15 mouse cellular contexts compared by ENCODE assay signal in the genomic region with DNA sequence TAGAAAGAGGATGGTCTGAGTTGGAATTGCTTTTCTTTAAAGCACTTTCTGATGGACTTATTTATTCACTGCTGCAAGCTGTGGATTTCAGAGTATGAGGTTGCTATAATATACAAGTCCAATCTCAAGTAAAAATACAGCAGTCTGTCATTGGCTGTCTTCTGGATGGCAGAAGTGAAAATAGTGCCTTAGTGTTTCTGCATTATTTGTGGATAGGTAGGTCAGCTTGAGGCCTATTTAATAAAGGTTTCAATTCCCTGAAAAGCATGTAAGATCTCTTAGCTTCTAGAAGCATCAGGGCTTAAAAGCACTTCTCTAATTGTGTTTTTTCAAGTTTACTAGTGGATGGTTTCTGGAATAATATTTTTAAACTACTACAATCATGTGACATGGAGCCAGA. TPM values are rescaled to one million over a fixed set of nuclear protein-coding genes. Genes with fewer than 3 reads are reported as not detected.
"Had no signal": no experiment of that assay in that cellular context is flagged by ENCODE, and none has a peak within 500 bp of the region (broad histone marks: within the 10 kb centered on the region; RNA-seq: fewer than 3 reads in every experiment).

No protein-coding gene starts in this region.

RNA-seq across cellular contexts. Expression of a gene that starts 24.5 kb away (rescaled TPM):
- total RNA-seq: heart, postnatal 10 days; heart, postnatal 14 days; heart, postnatal 25 days; heart, postnatal 36 days; heart, postnatal 4 days; hematopoietic stem cell, adult 5-6 weeks; hindbrain, postnatal 0 days; layer of hippocampus, adult 18-20 months; layer of hippocampus, adult 2 months; layer of hippocampus, adult 8-10 months; layer of hippocampus, postnatal 10 days; layer of hippocampus, postnatal 14 days; layer of hippocampus, postnatal 25 days; layer of hippocampus, postnatal 36 days; left cerebral cortex, adult 18-20 months had no signal

RNA-seq across cellular contexts. Expression of a gene that starts 24.6 kb away (rescaled TPM):
- total RNA-seq: hindbrain, postnatal 0 days; layer of hippocampus, adult 18-20 months; layer of hippocampus, adult 8-10 months; layer of hippocampus, postnatal 25 days; layer of hippocampus, postnatal 36 days; left cerebral cortex, adult 18-20 months had no signal

RNA-seq across cellular contexts. Expression of a gene that starts 33.5 kb away (rescaled TPM):
- total RNA-seq: heart, postnatal 10 days; heart, postnatal 14 days; heart, postnatal 25 days; heart, postnatal 36 days; heart, postnatal 4 days; hematopoietic stem cell, adult 5-6 weeks; hindbrain, postnatal 0 days; layer of hippocampus, adult 18-20 months; layer of hippocampus, adult 2 months; layer of hippocampus, adult 8-10 months; layer of hippocampus, postnatal 10 days; layer of hippocampus, postnatal 14 days; layer of hippocampus, postnatal 25 days; layer of hippocampus, postnatal 36 days; left cerebral cortex, adult 18-20 months had no signal

RNA-seq across cellular contexts. Expression of a gene that starts 42.0 kb away (rescaled TPM):
- total RNA-seq: heart, postnatal 10 days; heart, postnatal 14 days; heart, postnatal 25 days; heart, postnatal 36 days; heart, postnatal 4 days; hematopoietic stem cell, adult 5-6 weeks; hindbrain, postnatal 0 days; layer of hippocampus, adult 18-20 months; layer of hippocampus, adult 2 months; layer of hippocampus, adult 8-10 months; layer of hippocampus, postnatal 10 days; layer of hippocampus, postnatal 14 days; layer of hippocampus, postnatal 25 days; layer of hippocampus, postnatal 36 days; left cerebral cortex, adult 18-20 months had no signal

RNA-seq across cellular contexts. Expression of a gene that starts 59.4 kb away (rescaled TPM):
- total RNA-seq: heart, postnatal 10 days; heart, postnatal 14 days; heart, postnatal 25 days; heart, postnatal 36 days; heart, postnatal 4 days; hematopoietic stem cell, adult 5-6 weeks; hindbrain, postnatal 0 days; layer of hippocampus, adult 18-20 months; layer of hippocampus, adult 2 months; layer of hippocampus, adult 8-10 months; layer of hippocampus, postnatal 10 days; layer of hippocampus, postnatal 14 days; layer of hippocampus, postnatal 25 days; layer of hippocampus, postnatal 36 days; left cerebral cortex, adult 18-20 months had no signal
